Mouse (Mus musculus) adrenal gland, postnatal 25 days (tissue): ENCODE data around the gene Gata3. TPM values are rescaled to one million over a fixed set of nuclear protein-coding genes. Genes with fewer than 3 reads are reported as not detected.

Source experiments
- DNase-seq: peaks from one replicate; pipeline ENCODE4 v3.0.0; 2021; ENCODE audit warnings: mixed read lengths
- long read RNA-seq: library from polyadenylated mRNA; stranded (forward); transcript quantifications from one replicate; pipeline ENCODE4 v2.0.0, GENCODE M21; 2021
- total RNA-seq: library from RNA; stranded (reverse); gene quantifications from 2 replicates; pipeline ENCODE4 v1.2.3, GENCODE M21; 2021

Gata3 gene
- 17.2 and 25.5 TPM in 2 replicates for total RNA-seq
- long read RNA-seq, partial matches to known transcripts, result 7 of 13 reads
- long read RNA-seq, other reads (novel, unspliced or antisense), result 6 of 13 reads

DNA sequence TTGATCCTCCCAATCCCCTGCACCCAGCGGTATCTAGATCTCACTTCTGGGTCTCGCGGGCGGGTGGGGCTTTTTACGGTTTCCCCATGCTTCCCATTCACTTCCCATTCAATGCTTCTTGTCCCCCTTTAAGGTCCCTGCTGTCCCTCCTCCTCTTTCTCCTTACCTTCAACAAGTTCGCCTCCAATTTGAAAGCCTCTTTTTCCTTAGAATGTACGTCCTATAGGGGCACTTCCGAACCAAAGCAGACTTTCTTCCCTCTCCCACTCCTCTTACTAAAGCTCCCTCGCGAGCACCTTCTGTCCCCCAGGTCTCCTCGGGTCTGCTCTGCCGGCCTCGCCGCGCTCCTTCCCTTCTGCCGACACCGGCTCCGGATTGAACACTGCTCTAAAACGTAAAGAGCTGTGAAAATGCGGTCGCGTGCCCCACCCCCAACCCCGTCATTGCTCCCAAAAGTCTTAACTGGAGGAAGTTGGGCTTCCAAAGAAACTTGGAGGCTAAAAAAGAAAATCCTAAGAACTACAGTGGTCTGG lies at the start of gene Gata3:
TSS of gene Gata3 (minus strand) at position 384 of the 533 bp plus-strand sequence.
- DNase-seq, result no peak

GRCm38 (mm10) chr2:9939250-9939649 lies 49.4 kb upstream of the Gata3 start:
- no peak for DNase-seq

- no peak for DNase-seq
Measured at GRCm38 (mm10) chr2:9935965-9936364, 46.1 kb upstream of the Gata3 start.

- DNase-seq, result no peak
Measured at GRCm38 (mm10) chr2:9926905-9927283, 37.1 kb upstream of the Gata3 start.

GRCm38 (mm10) chr2:9926194-9926904 lies 36.5 kb upstream of the Gata3 start:
- DNase-seq, result no peak

DNA sequence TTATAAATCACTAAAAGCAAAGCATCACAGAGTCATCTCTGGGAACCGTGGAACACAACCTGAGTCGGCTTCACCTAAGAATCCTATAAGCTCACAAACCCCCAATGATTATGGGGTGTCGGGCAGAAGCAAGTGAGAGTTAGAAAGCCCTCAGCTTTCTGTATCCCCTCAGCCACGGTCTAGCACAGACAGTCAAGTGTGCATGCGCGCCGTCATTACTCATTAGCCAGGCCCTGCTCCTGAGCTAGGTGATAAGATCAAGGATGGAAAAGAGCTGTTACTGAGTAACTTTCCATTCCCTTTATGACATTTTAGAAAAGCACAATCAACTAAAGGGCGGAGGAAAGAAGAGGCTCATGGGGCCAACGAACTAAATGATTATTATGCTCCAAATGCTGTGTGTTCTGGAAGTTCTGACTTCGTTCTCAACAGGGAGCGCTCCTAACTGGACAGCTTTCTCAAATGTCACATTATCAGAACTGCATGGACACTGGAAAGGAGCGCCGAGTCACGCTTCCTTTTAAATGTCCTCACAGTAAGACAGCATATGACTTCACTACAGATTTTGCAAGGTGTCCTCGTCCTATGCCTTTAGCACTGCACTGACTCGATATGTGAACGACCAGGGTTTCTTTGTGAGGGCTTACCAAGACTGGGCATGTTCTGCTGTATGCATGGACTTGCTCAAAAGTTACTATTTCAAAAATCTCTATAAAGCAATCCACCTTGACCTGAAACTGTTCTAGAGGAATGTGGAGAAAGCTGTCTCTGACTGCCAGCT lies 29.0 kb upstream of the Gata3 start:
- no peak for DNase-seq

DNA sequence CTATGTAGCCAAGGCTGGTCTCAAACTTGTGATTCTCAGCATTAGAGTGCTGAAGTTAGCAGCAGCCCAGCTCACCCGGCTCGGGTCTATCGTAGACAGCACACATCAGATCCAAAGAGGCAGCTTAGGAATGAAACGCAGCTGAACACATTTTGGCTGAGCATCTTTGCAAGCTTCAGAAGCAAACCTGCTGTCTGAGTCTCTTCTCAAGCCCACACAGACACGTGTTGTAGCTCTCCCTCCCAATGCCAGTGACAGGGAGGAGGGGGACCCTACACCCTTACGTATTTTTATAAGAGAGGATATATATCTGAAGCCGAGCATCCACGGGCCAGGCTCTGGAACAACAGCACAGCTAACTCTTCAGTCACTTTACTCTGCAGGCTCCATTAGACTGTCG lies 27.8 kb upstream of the Gata3 start:
- DNase-seq, result no peak

GRCm38 (mm10) chr2:9905995-9906394 lies 16.2 kb upstream of the Gata3 start:
- DNase-seq, result no peak

DNA sequence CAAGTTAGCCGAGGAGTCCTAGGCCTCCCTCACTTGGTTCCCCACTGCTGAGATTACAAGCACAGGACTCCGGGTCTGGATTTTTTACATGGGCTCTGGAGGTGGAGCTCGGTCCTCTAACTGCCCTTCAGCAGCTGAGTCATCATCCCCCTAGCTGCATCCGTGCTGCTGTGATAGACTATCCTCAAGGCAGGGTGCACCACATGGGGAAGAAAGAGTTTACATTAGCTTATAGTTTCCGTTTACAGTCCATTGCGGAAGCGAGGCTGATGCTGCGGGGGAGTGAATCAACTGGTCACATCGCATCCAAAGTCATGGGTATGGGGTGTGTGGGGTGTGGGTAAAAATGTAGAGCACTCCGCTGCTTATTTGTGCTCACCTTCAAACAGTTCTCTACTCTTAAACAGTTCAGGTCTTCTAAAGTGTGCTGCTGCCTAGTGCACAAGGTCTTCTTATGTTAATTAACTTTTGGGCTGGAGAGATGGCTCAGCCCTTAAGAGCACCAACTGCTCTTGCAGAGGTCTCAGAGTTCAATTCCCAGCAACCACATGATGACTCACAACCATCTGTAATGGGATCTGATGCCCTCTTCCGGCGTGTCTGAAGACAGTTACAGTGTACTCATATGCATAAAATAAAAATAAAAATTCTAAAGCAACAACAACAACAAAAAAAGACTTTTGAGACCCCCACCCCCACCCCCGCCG lies 14.2 kb upstream of the Gata3 start:
- no peak for DNase-seq

GRCm38 (mm10) chr2:9897846-9898245 lies 8.0 kb upstream of the Gata3 start:
- no peak for DNase-seq

GRCm38 (mm10) chr2:9896097-9896770 lies 6.4 kb upstream of the Gata3 start:
- DNase-seq, result no peak

DNA sequence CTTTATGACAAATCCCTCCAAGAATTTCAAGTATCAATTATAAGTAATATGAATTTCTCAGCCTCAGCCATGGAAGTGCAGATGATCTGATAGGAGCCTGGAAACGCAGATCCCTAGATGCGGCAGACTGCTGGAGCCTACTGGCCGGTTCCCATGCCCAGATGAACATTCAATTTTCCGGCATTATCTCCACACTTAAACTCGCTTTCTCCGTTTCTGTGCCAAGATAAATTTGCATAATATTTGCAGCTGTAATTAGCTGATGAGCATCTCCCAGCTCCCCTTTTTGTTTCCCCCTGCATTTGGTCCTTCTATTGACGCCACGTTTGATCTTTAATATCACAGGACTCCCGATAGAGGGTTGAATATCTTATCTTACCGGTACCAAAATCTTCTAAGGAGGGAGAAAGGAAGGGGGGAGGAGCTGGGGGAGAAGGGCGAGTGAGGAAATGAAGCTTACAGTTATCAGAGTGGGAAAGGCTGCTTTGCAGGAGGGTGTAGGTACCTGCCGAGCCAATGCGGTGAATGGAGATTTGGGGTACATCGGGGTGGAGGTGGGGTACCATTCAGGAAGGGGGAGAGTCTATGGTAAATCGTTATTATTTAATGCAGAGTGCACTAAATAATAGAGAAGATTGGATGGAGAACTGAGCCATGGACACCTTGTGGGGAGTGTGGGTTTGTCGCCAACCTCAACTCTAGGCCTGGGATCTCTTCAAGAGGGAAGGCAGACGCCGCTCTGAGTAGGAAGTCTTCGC lies 5.2 kb upstream of the Gata3 start:
- DNase-seq, result no peak

DNA sequence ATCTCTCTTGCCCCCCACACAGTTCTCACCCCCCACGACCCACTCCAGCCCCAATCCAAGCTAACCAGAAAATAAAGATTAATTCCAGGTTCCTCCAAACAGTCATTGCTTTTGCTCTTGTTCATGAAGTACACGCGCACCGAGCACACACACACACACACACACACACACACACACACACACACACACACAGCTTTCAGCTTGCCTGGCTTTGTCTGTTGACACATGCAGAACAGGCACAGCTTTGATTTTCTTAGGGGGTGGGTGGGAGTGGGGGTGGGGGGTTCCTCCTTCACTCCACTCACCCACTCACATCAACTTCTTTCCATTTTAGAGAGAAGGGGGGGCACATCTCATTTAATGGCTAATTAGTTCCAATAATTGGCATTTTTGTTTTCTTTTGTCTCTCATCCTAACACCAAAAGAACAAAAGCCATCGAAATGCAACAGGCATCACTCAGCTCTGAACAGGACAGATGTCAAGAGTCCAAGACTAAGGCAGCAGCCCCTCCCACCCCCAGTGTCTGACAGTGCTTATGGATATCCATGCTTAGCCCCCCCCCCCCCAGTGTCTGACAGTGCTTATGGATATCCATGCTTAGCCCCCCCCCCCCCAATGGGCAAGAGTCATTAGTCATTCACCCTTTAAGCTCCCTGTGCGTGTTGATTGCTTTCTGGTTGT lies 3.6 kb upstream of the Gata3 start:
- DNase-seq, result no peak

GRCm38 (mm10) chr2:9892541-9892940 lies 2.7 kb upstream of the Gata3 start:
- no peak for DNase-seq

DNA sequence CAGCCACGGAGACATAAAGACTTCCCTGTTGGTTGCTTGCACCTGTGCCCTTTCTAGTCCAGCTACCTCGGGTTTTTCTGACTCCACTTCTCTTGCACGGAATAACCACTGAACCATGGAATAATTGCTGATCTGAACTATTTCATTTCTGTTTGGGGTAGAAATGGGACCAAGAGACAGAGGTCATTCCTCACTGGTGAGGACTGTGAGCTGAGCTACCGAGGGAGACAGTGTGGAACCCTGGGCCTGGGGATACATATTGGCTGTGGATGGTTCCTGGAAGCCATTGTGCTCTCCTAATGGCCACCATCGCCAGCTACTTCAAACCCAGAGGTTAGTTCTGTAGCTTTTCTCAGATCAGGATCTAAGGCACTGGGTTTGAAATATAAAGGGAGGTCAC lies 1.1 kb upstream of the Gata3 start:
- DNase-seq, result no peak

DNA sequence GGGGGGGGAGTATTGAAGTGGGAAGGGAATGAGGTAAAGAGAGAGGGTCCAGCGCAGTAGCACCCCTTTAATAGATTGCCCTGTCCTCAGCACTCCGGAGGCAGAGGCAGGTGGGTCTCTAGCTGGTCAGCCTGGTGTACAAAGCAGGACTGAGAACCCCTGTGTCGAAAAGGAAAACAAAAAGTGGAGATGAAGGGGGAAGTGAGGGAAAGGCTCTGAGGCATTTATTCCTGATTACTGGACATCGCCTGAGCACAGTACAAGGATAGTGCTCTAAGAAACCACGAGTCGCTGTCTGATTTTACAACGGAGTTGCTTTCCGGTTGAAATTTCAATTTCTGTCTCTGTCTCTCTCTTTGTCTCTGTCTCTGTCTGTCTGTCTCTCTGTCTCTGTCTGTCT lies 417 bp upstream of the Gata3 start:
- DNase-seq, result no peak

DNA sequence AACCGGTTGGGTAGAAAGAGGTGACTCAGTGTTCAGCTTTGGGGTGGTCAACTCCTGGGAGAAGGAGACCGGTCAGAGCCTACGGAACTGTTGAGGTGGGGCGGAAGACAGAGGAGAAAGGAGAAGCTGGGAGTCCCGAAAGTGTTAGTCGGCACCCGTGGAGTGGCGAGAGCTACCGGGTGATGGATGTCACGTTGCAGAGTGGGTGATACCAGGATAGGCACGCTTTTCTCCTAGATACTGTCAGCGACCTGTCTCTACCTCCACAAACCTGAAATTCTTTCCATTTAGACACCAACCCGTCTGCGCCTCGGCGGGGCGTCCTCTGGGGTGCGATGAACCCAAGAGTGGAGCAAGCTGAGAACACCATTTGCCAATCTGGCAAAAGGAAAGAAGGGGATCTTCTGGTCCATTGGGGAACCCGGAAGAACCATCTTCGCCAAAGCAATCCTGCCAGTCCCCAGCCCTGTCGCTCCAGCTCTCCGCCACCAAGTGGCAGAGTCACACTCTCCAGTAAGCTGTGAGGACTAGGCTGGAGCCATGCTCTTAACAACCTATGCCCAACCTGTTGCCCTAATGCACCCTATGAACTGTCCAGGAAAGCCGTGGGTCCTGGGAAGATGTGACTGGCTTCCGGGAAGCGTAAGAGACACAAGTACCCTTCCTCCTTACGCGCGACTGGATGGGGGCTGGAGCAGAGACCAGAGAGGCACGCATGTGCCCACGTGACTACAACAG lies 752 bp downstream of the Gata3 start, which contains the start of gene 9230102O04Rik:
TSS of gene 9230102O04Rik (minus strand) at position 628 of the 738 bp plus-strand sequence.
- no peak for DNase-seq

DNA sequence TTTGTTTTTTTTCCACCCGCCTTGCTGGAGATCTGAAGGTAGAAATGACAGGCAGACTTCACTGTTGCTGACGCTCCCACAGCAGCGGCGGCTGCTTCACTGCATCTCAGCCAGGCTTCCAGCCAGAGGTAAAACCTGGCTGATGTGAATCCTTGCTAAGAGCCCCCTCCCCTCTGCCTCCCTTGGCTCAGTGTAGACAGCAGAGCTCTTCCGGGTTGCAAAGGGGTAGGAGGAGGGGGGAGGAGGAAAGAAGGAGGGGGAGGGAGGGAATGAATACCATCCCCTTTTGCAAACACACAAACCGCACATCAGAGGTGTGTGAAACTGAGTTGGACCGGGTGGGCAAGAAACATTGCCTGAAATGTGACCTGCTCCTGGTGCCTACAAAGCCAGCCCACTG lies 2.2 kb downstream of the Gata3 start:
- DNase-seq, result no peak

DNA sequence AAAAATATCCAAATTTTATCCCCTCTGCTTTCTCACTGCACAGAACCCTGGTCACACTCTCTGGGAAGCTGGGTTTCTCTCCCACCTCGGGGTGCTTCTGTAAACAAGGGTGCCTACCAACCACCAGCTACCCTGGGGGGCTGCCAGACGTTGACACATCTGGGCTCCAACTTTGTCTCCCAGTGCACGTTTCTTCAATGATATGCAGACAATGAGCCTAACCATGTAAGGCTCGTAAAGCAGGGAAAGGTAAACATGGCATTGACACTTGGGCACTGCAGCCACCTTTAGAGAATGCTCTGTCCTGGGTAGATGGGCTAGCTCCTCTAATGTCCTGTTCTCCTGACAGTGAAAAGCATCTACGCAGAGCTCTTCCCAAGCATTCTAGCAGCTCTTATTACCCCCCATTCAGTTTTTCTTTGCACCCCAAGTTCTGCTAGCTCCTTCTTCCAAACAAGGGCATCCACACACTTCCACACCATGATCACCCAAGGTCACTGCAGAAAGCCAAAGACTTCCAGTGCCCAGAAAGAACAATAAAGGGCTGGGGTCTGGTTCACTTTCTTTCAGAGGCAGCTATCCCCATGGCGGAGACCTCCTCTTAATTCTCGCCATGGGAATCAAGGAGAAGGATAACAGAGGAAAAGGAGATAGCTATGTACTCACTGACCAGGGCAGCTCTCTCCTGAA lies 2.8 kb downstream of the Gata3 start:
- no peak for DNase-seq
